Mouse (Mus musculus) liver, adult 2 months (tissue): ENCODE data around the gene Kmt2a.

Source experiments
- CTCF ChIP-seq: fragments of 200-500 bp; IDR thresholded peaks from 2 replicates; pipeline ENCODE4 v1.5.1; 2011; ENCODE audit warnings: low read depth, low read length, control low read depth
- POLR2A ChIP-seq: fragments of 200-500 bp; IDR thresholded peaks from 2 replicates; pipeline ENCODE4 v1.6.1; 2011; ENCODE audit warnings: low read length, control low read depth; ENCODE audit not compliant: insufficient read depth; ENCODE audit errors: extremely low read depth

- TF ChIP-seq CTCF = no peak
- TF ChIP-seq POLR2A = peak; percentile 63
Measured at GRCm38 (mm10) chr9:44881941-44882435, 892 bp upstream of the Kmt2a start.
